26 mouse cellular contexts compared by ENCODE assay signal in genomic region chr6:54562018-54562809, GRCm38 (mm10). TPM values are rescaled to one million over a fixed set of nuclear protein-coding genes. Genes with fewer than 3 reads are reported as not detected.
DNase-seq lines count a peak whose midpoint lies in the region; ATAC-seq lines count a peak whose summit lies in the region.
"Had no signal": no experiment of that assay in that cellular context is flagged by ENCODE, and none has a peak within 500 bp of the region (broad histone marks: within the 10 kb centered on the region; RNA-seq: fewer than 3 reads in every experiment).

No protein-coding gene starts in this region.

- 79% methylated on average over 17 of the region's 17 CpGs for WGBS in forebrain, embryonic 13.5 days
- 75% methylated on average over 17 of the region's 17 CpGs for WGBS in forebrain, embryonic 11.5 days
- 53% methylated on average over 17 of the region's 17 CpGs for WGBS in hindbrain, embryonic 14.5 days
- WGBS in hindbrain, embryonic 10.5 days, result 70% methylated on average over 17 of the region's 17 CpGs
- 58% methylated on average over 17 of the region's 17 CpGs for WGBS in hindbrain, embryonic 16.5 days
- WGBS in midbrain, embryonic 15.5 days, result 69% methylated on average over 17 of the region's 17 CpGs

- peaks cover 66% of the 10 kb centered on the region for H3K4me1 ChIP-seq in forebrain, embryonic 13.5 days
- H3K4me1 ChIP-seq in forebrain, embryonic 11.5 days (replicated peaks; ENCODE audit: control insufficient read depth, insufficient read depth, low read length), result peaks cover 12% of the 10 kb centered on the region; the same call in 1 of the 2 replicates
- H3K4me1 ChIP-seq in hindbrain, embryonic 14.5 days (replicated peaks; ENCODE audit: control insufficient read depth, insufficient read depth, low read length), result peaks cover 36% of the 10 kb centered on the region
- peaks cover 72% of the 10 kb centered on the region for H3K4me1 ChIP-seq in hindbrain, embryonic 10.5 days (replicated peaks)
- H3K4me1 ChIP-seq in hindbrain, embryonic 16.5 days (ENCODE audit: control insufficient read depth, insufficient read depth, low read depth, low read length), result peaks cover 19% of the 10 kb centered on the region
- H3K4me1 ChIP-seq in midbrain, embryonic 15.5 days, result peaks cover 42% of the 10 kb centered on the region

- no peak overlapping the region for H3K9ac ChIP-seq in forebrain, embryonic 13.5 days
- no peak overlapping the region for H3K9ac ChIP-seq in forebrain, embryonic 11.5 days (ENCODE audit: low read length)
- no peak overlapping the region for H3K9ac ChIP-seq in hindbrain, embryonic 14.5 days
- H3K9ac ChIP-seq in hindbrain, embryonic 16.5 days (ENCODE audit: low read depth, low read length), result no peak overlapping the region
- H3K9ac ChIP-seq in midbrain, embryonic 15.5 days, result no peak overlapping the region
- H3K9ac ChIP-seq: limb, embryonic 13.5 days; liver, embryonic 12.5 days; midbrain, embryonic 12.5 days had no signal

- H3K9me3 ChIP-seq in forebrain, embryonic 13.5 days (replicated peaks), result no peaks in the 10 kb centered on the region
- H3K9me3 ChIP-seq in forebrain, embryonic 11.5 days (ENCODE audit: control insufficient read depth, low read length), result no peaks in the 10 kb centered on the region
- H3K9me3 ChIP-seq in hindbrain, embryonic 14.5 days (ENCODE audit: control insufficient read depth, low read length), result no peaks in the 10 kb centered on the region
- H3K9me3 ChIP-seq in hindbrain, embryonic 10.5 days, result no peaks in the 10 kb centered on the region
- no peaks in the 10 kb centered on the region for H3K9me3 ChIP-seq in hindbrain, embryonic 16.5 days (ENCODE audit: control insufficient read depth, low read length)
- H3K9me3 ChIP-seq in midbrain, embryonic 15.5 days, result no peaks in the 10 kb centered on the region
- H3K9me3 ChIP-seq: embryonic facial prominence, embryonic 10.5 days; G1E; limb, embryonic 13.5 days; liver, embryonic 12.5 days; midbrain, embryonic 12.5 days had no signal

- H3K4me2 ChIP-seq in forebrain, embryonic 13.5 days, result peak overlapping the region; percentile 29; the same call in 1 of the 2 replicates
- no peak overlapping the region for H3K4me2 ChIP-seq in forebrain, embryonic 11.5 days (ENCODE audit: low read depth, low read length, severe bottlenecking)
- peak overlapping the region; percentile 19; the same call in 1 of the 2 replicates for H3K4me2 ChIP-seq in hindbrain, embryonic 14.5 days (replicated peaks)
- H3K4me2 ChIP-seq in hindbrain, embryonic 16.5 days (ENCODE audit: low read length), result peak overlapping the region; percentile 19
- peak overlapping the region; percentile 15; the same call in 1 of the 2 replicates for H3K4me2 ChIP-seq in midbrain, embryonic 15.5 days
- H3K4me2 ChIP-seq: limb, embryonic 13.5 days; liver, embryonic 12.5 days; midbrain, embryonic 12.5 days had no signal

- no peaks in the 10 kb centered on the region for H3K27me3 ChIP-seq in forebrain, embryonic 13.5 days
- no peaks in the 10 kb centered on the region for H3K27me3 ChIP-seq in forebrain, embryonic 11.5 days (ENCODE audit: control insufficient read depth, insufficient read depth, low read length)
- no peaks in the 10 kb centered on the region for H3K27me3 ChIP-seq in hindbrain, embryonic 14.5 days (ENCODE audit: control insufficient read depth, insufficient read depth, low read length)
- H3K27me3 ChIP-seq in hindbrain, embryonic 10.5 days (ENCODE audit: insufficient read depth, poor library complexity, severe bottlenecking), result peaks cover 13% of the 10 kb centered on the region
- no peaks in the 10 kb centered on the region for H3K27me3 ChIP-seq in hindbrain, embryonic 16.5 days (replicated peaks; ENCODE audit: control insufficient read depth, insufficient read depth, low read length)
- H3K27me3 ChIP-seq in midbrain, embryonic 15.5 days (replicated peaks), result no peaks in the 10 kb centered on the region
- H3K27me3 ChIP-seq: CH12.LX, Patski had no signal

- no peak overlapping the region for H3K4me3 ChIP-seq in forebrain, embryonic 13.5 days
- H3K4me3 ChIP-seq in forebrain, embryonic 11.5 days (ENCODE audit: low read depth, low read length), result no peak overlapping the region
- H3K4me3 ChIP-seq in hindbrain, embryonic 14.5 days (replicated peaks; ENCODE audit: low read length), result no peak overlapping the region
- no peak overlapping the region for H3K4me3 ChIP-seq in hindbrain, embryonic 10.5 days
- H3K4me3 ChIP-seq in hindbrain, embryonic 16.5 days (ENCODE audit: low read length), result no peak overlapping the region
- H3K4me3 ChIP-seq in midbrain, embryonic 15.5 days, result no peak overlapping the region
- H3K4me3 ChIP-seq: embryonic facial prominence, embryonic 10.5 days; layer of hippocampus, adult 2 months; limb, embryonic 13.5 days; liver, embryonic 12.5 days; midbrain, embryonic 12.5 days had no signal

- ATAC-seq in forebrain, embryonic 13.5 days, result no peak
- ATAC-seq in forebrain, embryonic 11.5 days (replicated peaks; ENCODE audit: low FRiP score), result no peak
- no peak for ATAC-seq in hindbrain, embryonic 14.5 days (ENCODE audit: low FRiP score)
- ATAC-seq in hindbrain, embryonic 16.5 days, result no peak
- no peak for ATAC-seq in midbrain, embryonic 15.5 days (replicated peaks)
- ATAC-seq: intestine, postnatal 0 days; liver, embryonic 12.5 days; Patski had no signal

- intact Hi-C loops in left cerebral cortex, postnatal 4 days (cut with DNase I), result no loop called here

- peaks cover 4% of the 10 kb centered on the region; the same call in 1 of the 2 replicates for H3K36me3 ChIP-seq in forebrain, embryonic 13.5 days (ENCODE audit: poor library complexity, severe bottlenecking)
- H3K36me3 ChIP-seq in forebrain, embryonic 11.5 days (ENCODE audit: control insufficient read depth, insufficient read depth, low read length), result no peaks in the 10 kb centered on the region
- no peaks in the 10 kb centered on the region for H3K36me3 ChIP-seq in hindbrain, embryonic 14.5 days (replicated peaks; ENCODE audit: control insufficient read depth, insufficient read depth)
- H3K36me3 ChIP-seq in hindbrain, embryonic 10.5 days, result no peaks in the 10 kb centered on the region
- no peaks in the 10 kb centered on the region for H3K36me3 ChIP-seq in hindbrain, embryonic 16.5 days (ENCODE audit: control insufficient read depth, insufficient read depth, low read length)
- H3K36me3 ChIP-seq in midbrain, embryonic 15.5 days (replicated peaks), result no peaks in the 10 kb centered on the region
- H3K36me3 ChIP-seq: embryonic facial prominence, embryonic 10.5 days; G1E; limb, embryonic 13.5 days; liver, embryonic 12.5 days had no signal

- no peak overlapping the region for H3K27ac ChIP-seq in forebrain, embryonic 13.5 days
- H3K27ac ChIP-seq in forebrain, embryonic 11.5 days (ENCODE audit: low read depth, low read length), result no peak overlapping the region
- H3K27ac ChIP-seq in hindbrain, embryonic 14.5 days, result no peak overlapping the region
- no peak overlapping the region for H3K27ac ChIP-seq in hindbrain, embryonic 10.5 days
- H3K27ac ChIP-seq in hindbrain, embryonic 16.5 days (ENCODE audit: low read depth, low read length), result no peak overlapping the region
- H3K27ac ChIP-seq in midbrain, embryonic 15.5 days, result no peak overlapping the region
- H3K27ac ChIP-seq: embryonic facial prominence, embryonic 10.5 days; layer of hippocampus, adult 2 months; limb, embryonic 13.5 days; liver, embryonic 12.5 days; midbrain, embryonic 12.5 days had no signal

- DNase-seq in forebrain, embryonic 11.5 days (ENCODE audit: low spot score), result no peak
- no peak for DNase-seq in hindbrain, embryonic 14.5 days (ENCODE audit: low spot score)
- no peak for DNase-seq in hindbrain, embryonic 10.5 days (ENCODE audit: low spot score)
- no peak for DNase-seq in left cerebral cortex, postnatal 4 days
- DNase-seq: adrenal gland, postnatal 36 days; B cell, adult 2 months; cerebellum, adult 18-20 months; gastrocnemius, postnatal 36 days; kidney, postnatal 25 days; lung, adult 18-20 months; lung, postnatal 10 days; thymus, adult 18-20 months; thymus, postnatal 4 days had no signal

RNA-seq across cellular contexts. Expression of gene Scrn1, which starts 4.1 kb away (rescaled TPM):
- polyA plus RNA-seq in forebrain, embryonic 13.5 days (2015; fragmentation: Nextera tagmentation; extraction: Ambion mirVana), result 129 and 131 TPM in 2 replicates
- polyA plus RNA-seq in forebrain, embryonic 11.5 days (2014; fragmentation: Nextera tagmentation; extraction: Ambion mirVana), result 102 and 123 TPM in 2 replicates
- polyA plus RNA-seq in hindbrain, embryonic 14.5 days (2014; fragmentation: Nextera tagmentation; extraction: Ambion mirVana), result 103 and 105 TPM in 2 replicates
- 42.9 and 60.0 TPM in 2 replicates for polyA plus RNA-seq in hindbrain, embryonic 10.5 days (2016; fragmentation: Nextera tagmentation; extraction: Ambion mirVana)
- polyA plus RNA-seq in hindbrain, embryonic 16.5 days (2015; fragmentation: Nextera tagmentation; extraction: Ambion mirVana), result 109 and 114 TPM in 2 replicates
- polyA plus RNA-seq in midbrain, embryonic 15.5 days (2015; fragmentation: Nextera tagmentation; extraction: Ambion mirVana), result 119 and 123 TPM in 2 replicates
- total RNA-seq in left cerebral cortex, postnatal 4 days (2021), result 100 to 1,000 TPM; 180 to 182 TPM
- total RNA-seq: CH12.LX; neutrophil, adult 5-6 weeks had no signal
- polyA plus RNA-seq: G1E had no signal

RNA-seq across cellular contexts. Expression of gene Plekha8, which starts 32.7 kb away (rescaled TPM):
- polyA plus RNA-seq in forebrain, embryonic 13.5 days (2015; fragmentation: Nextera tagmentation; extraction: Ambion mirVana), result 10.6 and 12.1 TPM in 2 replicates
- 25.8 and 25.9 TPM in 2 replicates for polyA plus RNA-seq in forebrain, embryonic 11.5 days (2014; fragmentation: Nextera tagmentation; extraction: Ambion mirVana)
- polyA plus RNA-seq in hindbrain, embryonic 14.5 days (2014; fragmentation: Nextera tagmentation; extraction: Ambion mirVana), result 13.0 and 14.0 TPM in 2 replicates
- 13.8 and 17.4 TPM in 2 replicates for polyA plus RNA-seq in hindbrain, embryonic 10.5 days (2016; fragmentation: Nextera tagmentation; extraction: Ambion mirVana)
- polyA plus RNA-seq in hindbrain, embryonic 16.5 days (2015; fragmentation: Nextera tagmentation; extraction: Ambion mirVana), result 6.3 and 8.1 TPM in 2 replicates
- 9.5 and 10.5 TPM in 2 replicates for polyA plus RNA-seq in midbrain, embryonic 15.5 days (2015; fragmentation: Nextera tagmentation; extraction: Ambion mirVana)
- 10 to 100 TPM; 13.5 to 14.8 TPM for total RNA-seq in left cerebral cortex, postnatal 4 days (2021)

RNA-seq across cellular contexts. Expression of gene Fkbp14, which starts 34.9 kb away (rescaled TPM):
- 9.1 and 9.4 TPM in 2 replicates for polyA plus RNA-seq in forebrain, embryonic 13.5 days (2015; fragmentation: Nextera tagmentation; extraction: Ambion mirVana)
- 15.4 and 18.8 TPM in 2 replicates for polyA plus RNA-seq in forebrain, embryonic 11.5 days (2014; fragmentation: Nextera tagmentation; extraction: Ambion mirVana)
- 11.7 and 13.1 TPM in 2 replicates for polyA plus RNA-seq in hindbrain, embryonic 14.5 days (2014; fragmentation: Nextera tagmentation; extraction: Ambion mirVana)
- polyA plus RNA-seq in hindbrain, embryonic 10.5 days (2016; fragmentation: Nextera tagmentation; extraction: Ambion mirVana), result 9.3 and 12.4 TPM in 2 replicates
- polyA plus RNA-seq in hindbrain, embryonic 16.5 days (2015; fragmentation: Nextera tagmentation; extraction: Ambion mirVana), result 8.0 and 11.8 TPM in 2 replicates
- polyA plus RNA-seq in midbrain, embryonic 15.5 days (2015; fragmentation: Nextera tagmentation; extraction: Ambion mirVana), result 7.0 and 7.8 TPM in 2 replicates
- total RNA-seq in left cerebral cortex, postnatal 4 days (2021), result 1 to 10 TPM; 7.6 to 7.8 TPM
- total RNA-seq: neutrophil, adult 5-6 weeks had no signal
